Mouse (Mus musculus): ENCODE results near the gene Tnfsf10.

DNA sequence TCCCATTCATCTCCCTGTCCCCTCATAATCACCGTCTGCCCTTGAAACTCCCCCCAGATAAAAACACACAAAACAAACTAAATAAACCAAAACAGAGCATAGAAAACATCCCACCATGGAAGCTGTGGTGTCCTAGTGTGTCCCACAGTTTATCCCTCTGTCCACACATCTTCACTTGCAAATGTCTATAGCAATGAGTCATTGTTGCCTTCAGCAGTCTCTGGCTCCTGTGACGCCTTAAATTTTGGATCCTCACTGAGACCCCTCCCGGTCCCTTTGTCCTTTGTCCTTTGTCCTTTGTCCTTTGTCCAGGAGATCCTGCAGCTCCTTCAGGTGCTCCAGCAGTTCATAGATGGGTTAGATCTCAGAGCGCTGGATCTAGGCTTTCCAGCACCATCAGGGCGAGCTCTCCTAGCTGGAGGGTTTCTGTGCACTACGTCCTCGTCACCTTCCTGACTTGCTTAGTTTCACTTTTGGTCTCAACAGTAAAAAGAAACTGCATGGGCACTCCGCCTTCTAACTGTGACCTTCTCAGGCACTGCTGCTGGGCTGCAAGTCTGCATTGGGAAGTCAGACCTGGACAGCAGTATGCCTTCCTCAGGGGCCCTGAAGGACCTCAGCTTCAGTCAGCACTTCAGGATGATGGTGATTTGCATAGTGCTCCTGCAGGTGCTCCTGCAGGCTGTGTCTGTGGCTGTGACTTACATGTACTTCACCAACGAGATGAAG, at the start of gene Tnfsf10:
- TF ChIP-seq POLR2A (IDR thresholded peaks at IDR 0.05; ENCODE audit: borderline replicate concordance, extremely low read depth, insufficient read depth, insufficient read length, poor library complexity, severe bottlenecking), result no peak
- no peak for TF ChIP-seq CTCF (IDR thresholded peaks at IDR 0.05; ENCODE audit: borderline replicate concordance, extremely low read depth, insufficient read depth, insufficient read length)
